Mouse (Mus musculus) liver, embryonic 11.5 days (tissue): ENCODE data around the gene Zfp605. TPM values are rescaled to one million over a fixed set of nuclear protein-coding genes. Genes with fewer than 3 reads are reported as not detected.
"Not testable (repeated sequence)": the region's sequence is repeated elsewhere in the genome, so short reads cannot be mapped to it uniquely, and the experiment has no call there.

ENCODE experiments used
- ATAC-seq: fragments of 200-750 bp; cut with Nextera tagmentation; replicated peaks from 2 replicates; pipeline ENCODE4 v1.8.0; 2017; ENCODE audit warnings: moderate number of reproducible peaks, mild to moderate bottlenecking, moderate TSS enrichment, moderate library complexity; ENCODE audit not compliant: low FRiP score
- DNase-seq: peaks from one replicate; pipeline ENCODE4 v3.0.0-alpha.2; 2017; ENCODE audit warnings: low spot score
- H3K27ac ChIP-seq: fragments of 300-500 bp; sonication (generic); 2 replicates; pipeline ENCODE4 v1.5.1; 2014; ENCODE audit warnings: mild to moderate bottlenecking, low read depth, low read length, control low read depth
- H3K27me3 ChIP-seq: fragments of 300-500 bp; sonication (generic); replicated peaks from 2 replicates; pipeline ENCODE4 v1.6.1; 2014; ENCODE audit warnings: low read length, mixed read lengths; ENCODE audit not compliant: control insufficient read depth, insufficient read depth
- H3K36me3 ChIP-seq: fragments of 300-500 bp; sonication (generic); 2 replicates; pipeline ENCODE4 v1.6.1; 2014; ENCODE audit warnings: mild to moderate bottlenecking, low read length, moderate library complexity, mixed read lengths; ENCODE audit not compliant: control insufficient read depth, insufficient read depth
- H3K4me1 ChIP-seq: fragments of 300-500 bp; sonication (generic); replicated peaks from 2 replicates; pipeline ENCODE4 v1.6.1; 2014; ENCODE audit warnings: low read length, mixed read lengths; ENCODE audit not compliant: control insufficient read depth, insufficient read depth
- H3K4me2 ChIP-seq: fragments of 300-500 bp; sonication (generic); 2 replicates; pipeline ENCODE4 v1.6.1; 2014; ENCODE audit warnings: mild to moderate bottlenecking, control low read depth, moderate library complexity
- H3K4me3 ChIP-seq: fragments of 300-500 bp; sonication (generic); 2 replicates; pipeline ENCODE4 v1.5.1; 2014; ENCODE audit warnings: low read depth, low read length, control low read depth
- H3K9ac ChIP-seq: fragments of 300-500 bp; sonication (generic); 2 replicates; pipeline ENCODE4 v1.6.1; 2014; ENCODE audit warnings: low read depth, low read length, control low read depth
- H3K9me3 ChIP-seq: fragments of 300-500 bp; sonication (generic); 2 replicates; pipeline ENCODE4 v1.6.1; 2016; ENCODE audit warnings: low read length, inconsistent platforms, mixed read lengths; ENCODE audit not compliant: control insufficient read depth
- whole genome bisulfite sequencing: fragments of 180-500 bp; shearing (Covaris S2); extraction: QIAGEN DNeasy Blood & Tissue Kit; methylation state at CpG from one replicate; pipeline ENCODE4 v1.1.7; 2014; 5-methylcytosine and 5-hydroxymethylcytosine counted together
- polyA plus RNA-seq: library from polyadenylated mRNA; unstranded; fragments of >200 nt; fragmentation: Nextera tagmentation; extraction: Ambion mirVana; gene quantifications from 2 replicates; pipeline ENCODE4 v1.2.1, GENCODE M21; 2014

The Zfp605 gene
- polyA plus RNA-seq = 3.4 and 3.6 TPM in 2 replicates

GRCm38 (mm10) chr5:110109991-110110441 is at the start of gene Zfp605:
Zfp605 (plus strand) TSS chr5:110110092.
- Histone ChIP-seq H3K4me2 (peak within 1 kb of the TSS; percentile 82), H3K4me1 (peaks cover 14% of the 10 kb centered on the region), H3K36me3 (peaks cover 18% of the 10 kb centered on the region), H3K9ac (peak within 1 kb of the TSS; percentile 80), H3K9me3 (no peaks in the 10 kb centered on the region), H3K27me3 (no peaks in the 10 kb centered on the region), H3K27ac (peak within 1 kb of the TSS; percentile 83), H3K4me3 (peak within 1 kb of the TSS; percentile 64)
- WGBS = under 1% methylated on average over 12 of the region's 12 CpGs
- ATAC-seq (peak; percentile 58), DNase-seq (peak; percentile 85)

DNA sequence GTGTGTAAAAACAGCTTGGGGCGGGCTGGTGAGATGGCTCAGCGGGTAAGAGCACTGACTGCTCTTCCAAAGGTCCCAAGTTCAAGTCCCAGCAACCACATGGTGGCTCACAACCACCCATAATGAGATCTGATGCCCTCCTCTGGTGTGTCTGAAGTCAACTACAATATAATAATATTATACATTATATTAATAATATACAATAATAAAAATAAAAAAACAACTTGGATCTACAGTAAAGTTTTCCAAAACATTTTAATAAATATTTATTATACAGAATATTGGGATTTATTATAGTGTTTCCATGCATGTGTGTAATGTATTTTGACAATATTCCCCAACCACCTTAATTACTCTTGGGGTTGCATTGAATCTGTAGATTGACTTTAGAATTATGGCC is 37.5 kb upstream of the Zfp605 start, which contains the start of gene Gm17655:
TSS of gene Gm17655 (minus strand) at position 101 of the 400 bp plus-strand sequence.
- not testable (repeated sequence) for H3K9me3 ChIP-seq, ATAC-seq, H3K27me3 ChIP-seq, DNase-seq, H3K4me2 ChIP-seq, H3K9ac ChIP-seq, H3K27ac ChIP-seq, H3K4me3 ChIP-seq, H3K4me1 ChIP-seq, H3K36me3 ChIP-seq
- WGBS = 72% methylated on average over 2 of the region's 2 CpGs

- H3K4me3 ChIP-seq = no peak overlapping the region
- H3K27me3 ChIP-seq = no peaks in the 10 kb centered on the region
- no peak overlapping the region for H3K27ac ChIP-seq
- ATAC-seq (no peak), DNase-seq (no peak)
- no peak overlapping the region for H3K4me2 ChIP-seq
- no peaks in the 10 kb centered on the region for H3K4me1 ChIP-seq
- no peaks in the 10 kb centered on the region for H3K36me3 ChIP-seq
- H3K9ac ChIP-seq = no peak overlapping the region
- WGBS = 76% methylated on average over 4 of the region's 4 CpGs
- peaks cover 9% of the 10 kb centered on the region for H3K9me3 ChIP-seq
Measured at GRCm38 (mm10) chr5:110082961-110083360, 26.9 kb upstream of the Zfp605 start.

- Histone ChIP-seq H3K27ac (no peak overlapping the region), H3K4me3 (no peak overlapping the region), H3K36me3 (no peaks in the 10 kb centered on the region), H3K4me2 (peak overlapping the region; percentile 45), H3K9me3 (no peaks in the 10 kb centered on the region; the same call in 1 of the 2 replicates), H3K9ac (no peak overlapping the region), H3K4me1 (no peaks in the 10 kb centered on the region), H3K27me3 (no peaks in the 10 kb centered on the region)
- WGBS = 34% methylated on average over 14 of the region's 14 CpGs
- DNase-seq = no peak
- ATAC-seq = peak; percentile 88
Measured at GRCm38 (mm10) chr5:110086161-110086866, 23.6 kb upstream of the Zfp605 start.

GRCm38 (mm10) chr5:110091546-110091945 is 18.3 kb upstream of the Zfp605 start:
- DNase-seq (no peak), ATAC-seq (no peak)
- no peaks in the 10 kb centered on the region; the same call in 1 of the 2 replicates for H3K4me1 ChIP-seq
- H3K9me3 ChIP-seq = no peaks in the 10 kb centered on the region
- H3K9ac ChIP-seq = no peak overlapping the region
- no peaks in the 10 kb centered on the region for H3K36me3 ChIP-seq
- no peak overlapping the region for H3K4me2 ChIP-seq
- 75% methylated on average over 2 of the region's 2 CpGs for WGBS
- H3K27ac ChIP-seq = no peak overlapping the region
- no peak overlapping the region for H3K4me3 ChIP-seq
- no peaks in the 10 kb centered on the region for H3K27me3 ChIP-seq

- Histone ChIP-seq H3K36me3 (no peaks in the 10 kb centered on the region), H3K9me3 (no peaks in the 10 kb centered on the region), H3K4me2 (peak within 1 kb of the TSS; percentile 66), H3K4me3 (peak within 1 kb of the TSS; percentile 52), H3K27ac (peak within 1 kb of the TSS; percentile 66), H3K4me1 (no peaks in the 10 kb centered on the region; the same call in 1 of the 2 replicates), H3K27me3 (no peaks in the 10 kb centered on the region), H3K9ac (peak within 1 kb of the TSS; percentile 65)
- DNase-seq (peak; percentile 82), ATAC-seq (peak; percentile 97)
- WGBS = 1% methylated on average over 25 of the region's 25 CpGs
Measured at GRCm38 (mm10) chr5:110094030-110094846, 15.7 kb upstream of the Zfp605 start, which contains the start of gene Gm35315. Gm35315 (minus strand) TSS chr5:110094420.

DNA sequence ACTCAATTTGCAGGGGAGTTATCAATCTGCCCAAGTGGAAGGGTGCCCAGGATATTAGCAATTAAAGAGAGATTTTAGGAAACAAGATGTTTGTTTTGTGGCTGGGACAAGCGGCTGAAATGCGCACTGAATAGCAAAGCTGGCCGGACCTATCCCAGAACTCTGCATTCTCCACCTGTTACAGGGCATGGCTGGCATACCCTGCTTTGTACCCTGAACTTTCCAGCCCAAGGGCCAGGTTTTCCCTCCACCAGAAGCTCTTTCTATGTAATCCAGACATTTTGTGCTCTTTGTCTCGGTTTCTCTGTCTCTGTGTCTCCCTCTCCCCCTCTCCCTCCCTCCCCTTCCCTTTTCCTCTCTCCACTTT is 15.1 kb upstream of the Zfp605 start:
- Histone ChIP-seq H3K4me3 (peak overlapping the region; percentile 52), H3K27ac (peak overlapping the region; percentile 53), H3K4me2 (peak overlapping the region; percentile 66), H3K4me1 (no peaks in the 10 kb centered on the region; the same call in 1 of the 2 replicates), H3K36me3 (no peaks in the 10 kb centered on the region), H3K9me3 (no peaks in the 10 kb centered on the region), H3K27me3 (no peaks in the 10 kb centered on the region), H3K9ac (peak overlapping the region; percentile 65)
- ATAC-seq (peak; percentile 43), DNase-seq (no peak)
- WGBS = 6% methylated on average over 4 of the region's 4 CpGs

DNA sequence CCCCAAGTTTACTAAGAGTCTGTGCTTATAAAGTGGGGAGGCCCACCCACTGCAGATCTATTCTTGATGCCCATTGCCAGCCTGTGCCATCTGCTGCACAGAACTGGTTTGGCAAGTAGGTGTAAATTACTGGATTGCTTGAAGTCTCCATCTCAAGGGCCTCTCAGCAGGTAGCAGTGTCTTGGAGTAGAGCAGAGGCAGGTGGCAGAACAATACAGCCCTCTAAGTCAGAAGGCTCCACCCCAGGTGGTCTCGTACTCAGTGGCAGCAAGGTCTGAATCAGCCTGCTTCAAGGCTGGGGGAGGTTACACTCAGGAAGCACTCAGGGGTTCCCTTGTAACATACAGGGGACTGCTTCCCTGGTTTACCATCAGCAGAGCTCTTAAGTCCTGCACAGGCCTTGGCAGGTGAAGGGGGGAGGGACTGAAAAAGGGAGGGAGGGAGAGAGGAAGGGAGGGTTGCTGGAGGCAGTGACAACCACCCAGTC is 10.9 kb upstream of the Zfp605 start:
- 68% methylated on average over 1 of the region's 1 CpGs for WGBS
- peaks cover 18% of the 10 kb centered on the region for H3K4me1 ChIP-seq
- ATAC-seq (no peak), DNase-seq (no peak)
- H3K4me3 ChIP-seq = no peak overlapping the region
- H3K9me3 ChIP-seq = no peaks in the 10 kb centered on the region
- no peak overlapping the region for H3K27ac ChIP-seq
- H3K9ac ChIP-seq = no peak overlapping the region
- no peak overlapping the region for H3K4me2 ChIP-seq
- peaks cover 7% of the 10 kb centered on the region; the same call in 1 of the 2 replicates for H3K27me3 ChIP-seq
- peaks cover 12% of the 10 kb centered on the region for H3K36me3 ChIP-seq
